Mouse (Mus musculus) intestine, embryonic 14.5 days (tissue): ENCODE measurements around the gene Sod1. TPM values are rescaled to one million over a fixed set of nuclear protein-coding genes. Genes with fewer than 3 reads are reported as not detected.

ENCODE experiments used
- ATAC-seq: fragments of 200-750 bp; cut with Nextera tagmentation; replicated peaks from 2 replicates; pipeline ENCODE4 v1.8.0; 2017; ENCODE audit warnings: low read depth, moderate number of reproducible peaks, moderate TSS enrichment, moderate library complexity; ENCODE audit not compliant: low FRiP score, low TSS enrichment
- DNase-seq: peaks from one replicate; pipeline ENCODE4 v3.0.0-alpha.2; 2018; ENCODE audit warnings: low spot score
- H3K27ac ChIP-seq: fragments of 300-500 bp; sonication (generic); 2 replicates; pipeline ENCODE4 v1.5.1; 2014; ENCODE audit warnings: low read depth, mild to moderate bottlenecking, control low read depth
- H3K27me3 ChIP-seq: fragments of 300-500 bp; sonication (generic); replicated peaks from 2 replicates; pipeline ENCODE4 v1.6.1; 2014; ENCODE audit warnings: low read length, control low read depth; ENCODE audit not compliant: control insufficient read depth, insufficient read depth
- H3K36me3 ChIP-seq: fragments of 300-500 bp; sonication (generic); 2 replicates; pipeline ENCODE4 v1.6.1; 2014; ENCODE audit warnings: low read length, control low read depth; ENCODE audit not compliant: control insufficient read depth, insufficient read depth
- H3K4me1 ChIP-seq: fragments of 300-500 bp; sonication (generic); replicated peaks from 2 replicates; pipeline ENCODE4 v1.6.1; 2014; ENCODE audit warnings: low read length, control low read depth, mixed read lengths; ENCODE audit not compliant: control insufficient read depth, insufficient read depth
- H3K4me2 ChIP-seq: fragments of 300-500 bp; sonication (generic); 2 replicates; pipeline ENCODE4 v1.6.1; 2014; ENCODE audit warnings: low read length
- H3K4me3 ChIP-seq: fragments of 300-500 bp; sonication (generic); 2 replicates; pipeline ENCODE4 v1.5.1; 2014; ENCODE audit warnings: low read depth, low read length, control low read depth, mixed read lengths
- H3K9ac ChIP-seq: fragments of 300-500 bp; sonication (generic); 2 replicates; pipeline ENCODE4 v1.6.1; 2014; ENCODE audit warnings: mild to moderate bottlenecking, low read length
- H3K9me3 ChIP-seq: fragments of 300-500 bp; sonication (generic); 2 replicates; pipeline ENCODE4 v1.6.1; 2016; ENCODE audit warnings: low read length, control low read depth; ENCODE audit not compliant: control insufficient read depth
- WGBS: fragments of 180-500 bp; shearing (Covaris S2); extraction: QIAGEN DNeasy Blood & Tissue Kit; methylation state at CpG from one replicate; pipeline ENCODE4 v1.1.7; 2014; 5-methylcytosine and 5-hydroxymethylcytosine counted together
- polyA plus RNA-seq: library from polyadenylated mRNA; unstranded; fragments of >200 nt; fragmentation: Nextera tagmentation; extraction: Ambion mirVana; gene quantifications from 2 replicates; pipeline ENCODE4 v1.2.1, GENCODE M21; 2014

Sod1 gene
- polyA plus RNA-seq, 1 experiment from 2014 or later = 1,355 TPM

GRCm38 (mm10) chr16:90185928-90186588 lies 34.5 kb upstream of the Sod1 start:
- 0 out of 2 replicates have a peak, but pooled peaks have one; percentile 44 for ATAC-seq
- WGBS = 43% methylated on average over 8 of the region's 8 CpGs

DNA sequence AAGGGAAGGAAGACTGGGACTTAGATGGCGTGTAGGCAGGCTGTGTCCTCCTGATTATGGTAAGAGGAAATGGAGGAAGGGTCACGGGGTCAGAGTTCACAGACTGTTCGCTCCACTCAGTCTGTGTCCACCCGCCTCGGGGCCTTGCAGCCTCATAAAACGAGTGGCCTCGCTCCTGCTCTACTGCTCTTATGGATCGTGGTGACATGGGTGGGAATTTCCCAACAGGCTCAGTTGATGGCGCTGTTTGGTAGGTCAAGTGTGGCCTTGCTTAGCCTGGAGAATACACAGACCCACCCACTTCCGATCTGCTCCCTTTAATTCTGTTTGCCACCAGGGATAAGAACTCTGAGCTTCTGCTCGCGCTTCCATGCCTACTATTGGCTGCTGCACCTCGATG lies 33.1 kb upstream of the Sod1 start:
- 21% methylated on average over 13 of the region's 13 CpGs for WGBS
- H3K4me2 ChIP-seq = no peak overlapping the region
- no peaks in the 10 kb centered on the region for H3K36me3 ChIP-seq
- no peaks in the 10 kb centered on the region for H3K4me1 ChIP-seq
- H3K27ac ChIP-seq = no peak overlapping the region
- DNase-seq (peak; percentile 67), ATAC-seq (peak; percentile 57; the same call in 1 of the 2 replicates)
- H3K27me3 ChIP-seq = no peaks in the 10 kb centered on the region
- H3K9ac ChIP-seq = no peak overlapping the region
- no peaks in the 10 kb centered on the region for H3K9me3 ChIP-seq
- no peak overlapping the region for H3K4me3 ChIP-seq

More at GRCm38 (mm10) chr16:90185928-90186588, 34.5 kb upstream of the Sod1 start:
- H3K27me3 ChIP-seq = no peaks in the 10 kb centered on the region
- no peak overlapping the region for H3K4me2 ChIP-seq
- no peaks in the 10 kb centered on the region for H3K4me1 ChIP-seq
- no peaks in the 10 kb centered on the region for H3K36me3 ChIP-seq
- no peaks in the 10 kb centered on the region for H3K9me3 ChIP-seq
- no peak overlapping the region for H3K9ac ChIP-seq
- H3K27ac ChIP-seq = no peak overlapping the region
- H3K4me3 ChIP-seq = no peak overlapping the region
- DNase-seq = peak; percentile 86

GRCm38 (mm10) chr16:90191289-90191688 lies 29.3 kb upstream of the Sod1 start:
- Histone ChIP-seq H3K36me3 (no peaks in the 10 kb centered on the region), H3K27ac (no peak overlapping the region), H3K9me3 (no peaks in the 10 kb centered on the region), H3K4me1 (no peaks in the 10 kb centered on the region), H3K27me3 (no peaks in the 10 kb centered on the region), H3K4me2 (no peak overlapping the region), H3K4me3 (no peak overlapping the region), H3K9ac (no peak overlapping the region)
- DNase-seq (no peak), ATAC-seq (no peak)
- 62% methylated on average over 6 of the region's 6 CpGs for WGBS

DNA sequence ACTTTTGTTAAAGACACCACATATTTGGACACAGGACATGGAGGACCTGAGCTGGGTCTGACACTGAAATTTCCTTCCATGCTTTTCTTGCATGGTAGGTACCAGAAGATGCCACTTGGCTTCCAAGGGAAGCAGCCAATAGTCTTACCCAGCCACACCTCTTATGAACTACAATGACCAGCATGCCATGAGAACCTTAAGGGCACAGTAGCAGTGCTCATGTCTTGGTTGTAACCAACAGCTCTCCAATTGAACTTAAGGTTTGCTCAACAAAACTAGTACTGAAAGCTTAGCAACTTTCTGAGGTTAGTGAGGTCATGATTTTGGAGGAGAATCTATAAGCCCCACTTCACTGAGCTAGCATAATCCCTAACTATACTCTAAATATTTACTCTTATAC lies 26.8 kb upstream of the Sod1 start:
- H3K4me2 ChIP-seq = no peak overlapping the region
- H3K9me3 ChIP-seq = no peaks in the 10 kb centered on the region
- H3K36me3 ChIP-seq = no peaks in the 10 kb centered on the region
- ATAC-seq (no peak), DNase-seq (no peak)
- no peak overlapping the region for H3K9ac ChIP-seq
- no peaks in the 10 kb centered on the region for H3K27me3 ChIP-seq
- H3K27ac ChIP-seq = no peak overlapping the region
- no peaks in the 10 kb centered on the region; the same call in 1 of the 2 replicates for H3K4me1 ChIP-seq
- no peak overlapping the region for H3K4me3 ChIP-seq

GRCm38 (mm10) chr16:90196688-90197240 lies 23.8 kb upstream of the Sod1 start:
- peak overlapping the region; percentile 48 for H3K4me2 ChIP-seq
- no peaks in the 10 kb centered on the region for H3K36me3 ChIP-seq
- no peaks in the 10 kb centered on the region; the same call in 1 of the 2 replicates for H3K4me1 ChIP-seq
- WGBS = 60% methylated on average over 7 of the region's 7 CpGs
- ATAC-seq (peak; percentile 58), DNase-seq (no peak)
- no peaks in the 10 kb centered on the region for H3K27me3 ChIP-seq
- H3K9ac ChIP-seq = no peak overlapping the region
- no peak overlapping the region for H3K4me3 ChIP-seq
- no peaks in the 10 kb centered on the region for H3K9me3 ChIP-seq
- peak overlapping the region; percentile 17; the same call in 1 of the 2 replicates for H3K27ac ChIP-seq

- Histone ChIP-seq H3K36me3 (no peaks in the 10 kb centered on the region), H3K27ac (peak overlapping the region; percentile 17), H3K4me2 (peak overlapping the region; percentile 48), H3K4me1 (peaks cover 2% of the 10 kb centered on the region; the same call in 1 of the 2 replicates), H3K4me3 (peak overlapping the region; percentile 26), H3K9ac (peak overlapping the region; percentile 21), H3K27me3 (no peaks in the 10 kb centered on the region), H3K9me3 (no peaks in the 10 kb centered on the region)
- peak; percentile 92 for ATAC-seq
- peak; percentile 91 for DNase-seq
- WGBS = 2% methylated on average over 22 of the region's 22 CpGs
These were observed 23.1 kb upstream of the Sod1 start for GRCm38 (mm10) chr16:90197337-90197973.

- Histone ChIP-seq H3K4me1 (peaks cover 8% of the 10 kb centered on the region; the same call in 1 of the 2 replicates), H3K27ac (no peak overlapping the region), H3K4me3 (no peak overlapping the region), H3K4me2 (no peak overlapping the region), H3K9me3 (no peaks in the 10 kb centered on the region), H3K36me3 (no peaks in the 10 kb centered on the region), H3K9ac (no peak overlapping the region), H3K27me3 (no peaks in the 10 kb centered on the region)
- no peak for DNase-seq
- ATAC-seq = no peak
- WGBS = 89% methylated on average over 6 of the region's 6 CpGs
These were observed 21.9 kb upstream of the Sod1 start for GRCm38 (mm10) chr16:90198626-90199025.

- no peaks in the 10 kb centered on the region for H3K27me3 ChIP-seq
- whole genome bisulfite sequencing = 86% methylated on average over 10 of the region's 10 CpGs
- no peaks in the 10 kb centered on the region for H3K36me3 ChIP-seq
- H3K4me1 ChIP-seq = peaks cover 8% of the 10 kb centered on the region; the same call in 1 of the 2 replicates
- no peak overlapping the region for H3K4me2 ChIP-seq
- no peak overlapping the region for H3K4me3 ChIP-seq
- H3K9me3 ChIP-seq = no peaks in the 10 kb centered on the region
- no peak overlapping the region for H3K9ac ChIP-seq
- no peak for DNase-seq
- no peak overlapping the region for H3K27ac ChIP-seq
- ATAC-seq = no peak
These were observed 21.4 kb upstream of the Sod1 start for GRCm38 (mm10) chr16:90199174-90199573.
